Mouse (Mus musculus): ENCODE results near the gene Ubqln4. TPM values are rescaled to one million over a fixed set of nuclear protein-coding genes. Genes with fewer than 3 reads are reported as not detected.
"Not testable (repeated sequence)": the region's sequence is repeated elsewhere in the genome, so short reads cannot be mapped to it uniquely, and the experiment has no call there.

The Ubqln4 gene
- total RNA-seq, 1 experiment from 2014 or later: 47.1 TPM

- peak; percentile 69 for ATAC-seq (replicated peaks; ENCODE audit: low read depth, poor library complexity, severe bottlenecking)
Observed at GRCm38 (mm10) chr3:88591950-88592731, 38.6 kb downstream of the Ubqln4 start.

- peak; percentile 43; the same call in 1 of the 2 replicates for ATAC-seq (replicated peaks; ENCODE audit: low read depth, poor library complexity, severe bottlenecking)
Observed at GRCm38 (mm10) chr3:88592942-88593576, 39.5 kb downstream of the Ubqln4 start.

- 0 out of 2 replicates have a peak, but pooled peaks have one; percentile 6 for ATAC-seq (replicated peaks; ENCODE audit: low read depth, poor library complexity, severe bottlenecking)
Observed at GRCm38 (mm10) chr3:88593893-88594580, 40.5 kb downstream of the Ubqln4 start.

- not testable (repeated sequence) for ATAC-seq (replicated peaks; ENCODE audit: low read depth, poor library complexity, severe bottlenecking)
Observed at GRCm38 (mm10) chr3:88596547-88596946, 43.0 kb downstream of the Ubqln4 start.

- ATAC-seq (replicated peaks; ENCODE audit: low read depth, poor library complexity, severe bottlenecking): no peak
Observed at GRCm38 (mm10) chr3:88602466-88602865, 48.9 kb downstream of the Ubqln4 start.

GRCm38 (mm10) chr3:88603714-88604161 is 50.2 kb downstream of the Ubqln4 start:
- peak; percentile 36 for ATAC-seq (replicated peaks; ENCODE audit: low read depth, poor library complexity, severe bottlenecking)

- ATAC-seq (replicated peaks; ENCODE audit: low read depth, poor library complexity, severe bottlenecking): no peak
Observed at GRCm38 (mm10) chr3:88604863-88605262, 51.3 kb downstream of the Ubqln4 start.

- not testable (repeated sequence) for ATAC-seq (replicated peaks; ENCODE audit: low read depth, poor library complexity, severe bottlenecking)
Observed at GRCm38 (mm10) chr3:88605666-88606065, 52.1 kb downstream of the Ubqln4 start, which contains the start of gene Arhgef2. Gene Arhgef2 (plus strand): TSS chr3:88605966.

- ATAC-seq (replicated peaks; ENCODE audit: low read depth, poor library complexity, severe bottlenecking): peak; percentile 92
Observed at GRCm38 (mm10) chr3:88607065-88607757, 53.7 kb downstream of the Ubqln4 start.

- ATAC-seq (replicated peaks; ENCODE audit: low read depth, poor library complexity, severe bottlenecking): no peak; the same call in 1 of the 2 replicates
Observed at GRCm38 (mm10) chr3:88607758-88608138, 54.2 kb downstream of the Ubqln4 start.

- ATAC-seq (replicated peaks; ENCODE audit: low read depth, poor library complexity, severe bottlenecking): no peak
Observed at GRCm38 (mm10) chr3:88609066-88609465, 55.5 kb downstream of the Ubqln4 start.

- no peak for ATAC-seq (replicated peaks; ENCODE audit: low read depth, poor library complexity, severe bottlenecking)
Observed at GRCm38 (mm10) chr3:88614418-88614817, 60.9 kb downstream of the Ubqln4 start.

GRCm38 (mm10) chr3:88615117-88615516 is 61.6 kb downstream of the Ubqln4 start:
- no peak for ATAC-seq (replicated peaks; ENCODE audit: low read depth, poor library complexity, severe bottlenecking)

GRCm38 (mm10) chr3:88615902-88616391 is 62.4 kb downstream of the Ubqln4 start:
- no peak for ATAC-seq (replicated peaks; ENCODE audit: low read depth, poor library complexity, severe bottlenecking)

GRCm38 (mm10) chr3:88616951-88617500 is 63.5 kb downstream of the Ubqln4 start:
- ATAC-seq (replicated peaks; ENCODE audit: low read depth, poor library complexity, severe bottlenecking): no peak

GRCm38 (mm10) chr3:88618074-88618871 is 64.7 kb downstream of the Ubqln4 start:
- ATAC-seq (replicated peaks; ENCODE audit: low read depth, poor library complexity, severe bottlenecking): peak; percentile 15; the same call in 1 of the 2 replicates

Data from common myeloid progenitor, adult 5-6 weeks (primary cell).